Mouse (Mus musculus) gonadal fat pad, adult 2 months (tissue): ENCODE measurements at regions not wholly inside any gene's neighbourhood (a gene's known extent, or its start where the extent isn't known, plus 50 kb on each side); places are given as distances from the start of the nearest gene placed in this dataset.
A peak's percentile ranks its signal among the peaks of the same experiment; 100 is the strongest.

ENCODE experiments used
- DNase-seq: peaks from one replicate; pipeline ENCODE4 v3.0.0-alpha.2; 2012; ENCODE audit warnings: low read depth

GRCm38 (mm10) chr3:39062415-39062814, 175.7 kb downstream of the Fat4 start:
- DNase-seq: no peak

DNA sequence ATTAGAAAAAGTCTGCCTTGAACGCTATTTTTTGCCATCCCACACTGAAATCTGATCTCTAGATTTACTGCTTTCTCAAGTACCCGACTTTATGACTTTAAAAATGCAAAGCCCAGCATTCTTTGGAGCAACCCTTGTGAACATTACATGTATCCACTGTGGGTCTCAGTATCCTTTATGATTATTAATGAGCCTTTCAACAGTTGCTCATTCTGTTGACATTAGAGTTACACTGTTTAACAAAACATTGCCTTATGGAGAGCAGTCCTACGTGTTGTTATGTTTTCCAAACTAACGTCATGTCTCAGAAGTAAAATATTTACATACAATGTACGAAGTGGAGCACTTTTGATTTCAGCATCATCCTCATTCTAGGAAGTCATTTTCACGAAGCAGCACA, 178.7 kb downstream of the Fat4 start:
- DNase-seq: no peak

DNA sequence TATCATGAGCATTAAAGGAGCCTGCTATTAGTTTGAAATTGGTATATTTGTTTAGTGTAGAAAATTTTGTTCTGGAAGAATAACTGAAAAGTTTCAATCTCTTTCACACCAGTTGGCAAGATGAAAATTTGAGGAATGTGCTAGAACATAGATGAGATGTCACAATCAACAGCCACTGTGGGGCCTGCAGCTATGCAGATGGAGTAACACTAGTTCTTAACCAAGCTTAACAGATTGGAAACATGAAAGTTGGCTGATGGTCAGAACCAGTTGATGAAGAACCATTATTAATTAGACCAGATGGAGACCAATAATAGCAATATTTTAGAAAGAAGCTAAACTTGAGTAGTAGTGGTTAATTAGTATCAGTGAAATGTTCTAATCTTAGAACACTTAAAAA, 182.3 kb downstream of the Fat4 start:
- DNase-seq: no peak

DNA sequence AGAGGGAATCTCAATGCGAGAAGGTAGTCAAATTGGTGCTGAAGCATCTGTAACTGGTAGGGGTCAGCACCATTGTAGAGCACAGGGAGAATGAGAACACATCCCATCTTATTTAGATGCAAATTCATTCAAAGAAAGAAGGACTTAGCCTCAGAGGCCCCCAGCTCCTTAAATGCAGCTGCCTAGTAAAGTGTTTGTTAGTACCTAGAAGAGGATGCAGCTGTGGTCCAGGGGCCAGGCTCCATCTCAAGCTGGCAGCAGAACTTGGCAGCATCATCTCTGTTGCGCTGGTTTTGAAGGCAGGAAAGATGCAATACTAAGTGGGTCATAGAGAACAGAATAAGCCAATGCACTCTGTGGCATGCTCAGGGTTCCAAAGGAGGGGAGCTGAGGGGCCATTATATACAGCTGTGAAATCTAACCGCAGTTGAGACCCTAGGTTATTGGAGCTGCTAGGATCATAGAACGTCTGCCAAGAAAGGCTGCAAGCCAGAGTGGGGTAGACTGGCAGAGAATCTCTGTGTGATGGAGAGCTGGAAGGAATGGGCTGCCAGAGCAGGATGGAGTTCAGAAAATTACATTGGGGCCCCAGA, 196.0 kb downstream of the Fat4 start:
- no peak for DNase-seq

DNA sequence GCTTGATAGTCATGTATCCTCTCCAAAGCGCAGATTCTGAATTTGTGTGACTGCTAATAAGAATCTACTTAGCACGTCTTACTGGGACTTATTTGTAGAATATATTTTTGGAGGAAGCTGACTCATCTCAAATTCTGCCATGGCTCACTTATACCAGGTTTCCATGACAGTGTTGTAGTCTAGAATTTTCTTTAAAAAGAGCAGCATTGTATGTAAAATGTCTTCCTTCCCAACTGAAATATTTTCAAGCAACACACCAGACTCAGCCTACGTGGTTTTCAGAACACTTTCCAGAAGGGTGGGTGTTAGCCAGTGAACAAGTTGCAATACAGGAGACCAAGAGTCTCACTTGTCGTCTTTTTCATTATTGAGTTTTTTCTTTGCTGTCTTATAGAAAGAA, 202.2 kb downstream of the Fat4 start:
- no peak for DNase-seq

- DNase-seq: no peak
Measured at GRCm38 (mm10) chr3:39102324-39102723, 215.6 kb downstream of the Fat4 start.

DNA sequence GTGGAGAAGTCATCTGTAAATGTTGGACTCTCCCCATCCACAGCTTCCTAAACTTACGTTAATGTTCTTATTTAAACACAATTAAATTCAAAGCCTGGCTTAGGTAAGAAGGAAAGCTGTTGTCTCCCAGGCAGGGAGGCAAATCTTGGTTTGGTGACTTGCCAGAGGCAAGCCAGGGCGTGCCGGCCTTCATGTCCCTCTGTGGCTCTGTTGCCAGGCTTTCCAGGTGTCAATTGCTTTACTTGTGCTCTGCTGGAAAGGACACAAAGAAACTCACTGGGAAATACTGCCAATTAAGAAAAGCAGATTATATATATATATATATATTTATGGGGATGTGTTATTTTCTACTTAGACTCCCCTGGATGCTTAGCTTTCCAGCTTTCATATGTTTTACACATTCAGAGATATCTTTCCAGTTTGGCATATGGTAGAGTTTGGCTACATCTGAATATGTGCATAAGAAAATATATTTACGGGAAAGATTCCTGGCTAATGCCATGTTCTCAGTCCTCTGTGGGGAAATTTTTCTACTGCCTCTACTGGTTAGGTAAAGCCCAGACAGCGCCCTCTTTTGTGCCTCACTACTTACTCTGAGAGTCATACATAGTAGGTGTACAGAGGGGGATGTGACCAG, 223.1 kb downstream of the Fat4 start:
- peak; percentile 79 for DNase-seq

GRCm38 (mm10) chr3:39114056-39114455, 227.3 kb downstream of the Fat4 start:
- no peak for DNase-seq

DNA sequence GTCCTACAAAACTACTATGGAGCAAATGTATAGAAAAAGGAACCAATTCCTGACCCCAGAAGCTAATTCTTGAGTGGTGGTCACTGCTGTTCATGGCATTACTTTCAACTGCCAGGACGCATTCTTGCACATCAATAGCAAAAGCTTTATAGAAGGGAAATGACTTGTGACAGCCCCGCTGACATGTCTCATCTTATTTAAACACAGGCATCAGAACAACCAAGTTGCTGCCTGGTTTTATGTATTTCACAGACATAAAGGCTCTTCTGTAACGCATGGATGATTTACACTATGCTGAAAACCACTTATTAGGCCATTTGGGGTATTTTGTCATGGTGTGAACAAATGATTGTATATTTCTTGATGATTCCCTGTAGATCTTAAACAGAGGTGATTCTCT, 228.1 kb downstream of the Fat4 start:
- no peak for DNase-seq

- DNase-seq: no peak
Measured at GRCm38 (mm10) chr3:39115441-39115840, 228.7 kb downstream of the Fat4 start.

GRCm38 (mm10) chr3:39122250-39122649, 235.5 kb downstream of the Fat4 start:
- DNase-seq: no peak

GRCm38 (mm10) chr3:39130532-39130931, 243.8 kb downstream of the Fat4 start:
- no peak for DNase-seq

DNA sequence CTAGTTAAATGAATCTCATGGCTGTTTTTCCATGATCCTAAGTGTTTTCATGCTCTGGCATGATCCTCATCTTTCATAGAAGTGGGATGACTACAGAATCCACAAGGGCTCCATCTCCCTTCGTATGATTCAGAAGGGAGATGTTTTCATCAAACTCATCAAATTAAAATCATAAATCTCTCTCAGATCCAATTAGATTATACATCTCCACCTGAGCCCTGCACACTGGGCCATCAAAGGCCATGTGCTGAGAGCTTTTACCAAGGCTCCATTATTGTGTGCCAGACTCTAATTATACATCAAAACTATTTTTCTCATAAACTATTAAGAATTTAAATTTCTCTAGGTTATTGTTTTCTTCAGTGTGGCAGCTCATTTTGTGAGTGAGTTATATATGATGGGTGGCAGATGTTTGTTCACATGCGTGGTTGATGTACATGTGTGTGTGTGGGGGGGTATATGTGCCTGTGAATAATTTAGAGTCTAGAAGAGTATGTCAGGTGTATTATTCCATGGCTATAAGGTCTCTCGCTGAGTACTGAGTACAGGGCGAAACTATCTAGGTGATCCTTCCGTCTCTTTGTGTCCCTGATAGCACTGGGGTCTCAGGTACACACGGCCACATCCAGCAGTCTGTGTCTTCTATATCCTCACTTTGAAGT, 278.4 kb downstream of the Fat4 start:
- no peak for DNase-seq

DNA sequence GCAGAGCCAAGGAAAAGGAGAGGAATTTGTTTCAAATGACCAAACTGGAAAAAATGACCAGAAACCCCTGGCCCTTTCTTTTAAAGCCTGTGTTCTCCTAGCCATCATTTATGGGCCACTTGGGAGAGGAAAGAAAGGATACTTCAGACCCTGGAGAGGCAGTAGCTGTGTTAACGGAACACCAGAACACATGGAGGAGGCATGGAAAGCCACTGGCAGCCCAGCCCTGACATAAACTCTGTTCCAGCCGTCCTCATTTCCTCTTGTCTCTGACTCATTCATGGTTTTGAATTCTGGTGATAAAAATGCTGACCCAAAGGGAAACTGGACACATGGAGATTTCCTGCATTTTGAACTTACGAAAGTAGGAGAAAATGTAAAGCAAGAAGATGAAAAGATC, 295.9 kb downstream of the Fat4 start:
- DNase-seq: no peak

- DNase-seq: no peak
Measured at GRCm38 (mm10) chr3:39195102-39195501, 308.4 kb downstream of the Fat4 start.

DNA sequence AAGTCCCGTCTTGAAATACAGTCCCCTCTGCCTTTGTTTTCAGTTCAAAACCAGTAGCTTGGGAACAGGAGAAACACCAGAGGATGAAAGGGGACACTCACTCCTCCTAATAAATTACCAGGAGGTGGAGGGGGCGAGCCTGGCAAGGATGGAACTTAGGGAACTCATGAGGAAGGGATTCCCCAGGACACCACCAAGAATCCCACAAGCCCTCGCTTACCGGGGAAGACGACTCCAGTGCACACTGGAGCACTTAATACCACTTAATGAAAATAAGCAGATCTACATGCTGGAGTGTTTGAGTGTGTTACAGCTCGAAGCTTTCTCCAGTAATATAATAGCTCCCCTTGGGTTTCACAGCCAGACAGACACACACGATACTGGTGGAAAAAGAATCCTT, 315.9 kb downstream of the Fat4 start:
- DNase-seq: no peak

- no peak for DNase-seq
Measured at GRCm38 (mm10) chr3:39208651-39209050, 321.9 kb downstream of the Fat4 start.

GRCm38 (mm10) chr3:39209382-39210165, 322.8 kb downstream of the Fat4 start:
- no peak for DNase-seq

- DNase-seq: no peak
Measured at GRCm38 (mm10) chr3:39211670-39212069, 324.9 kb downstream of the Fat4 start.

GRCm38 (mm10) chr3:39220011-39220706, 333.4 kb downstream of the Fat4 start:
- DNase-seq: no peak

DNA sequence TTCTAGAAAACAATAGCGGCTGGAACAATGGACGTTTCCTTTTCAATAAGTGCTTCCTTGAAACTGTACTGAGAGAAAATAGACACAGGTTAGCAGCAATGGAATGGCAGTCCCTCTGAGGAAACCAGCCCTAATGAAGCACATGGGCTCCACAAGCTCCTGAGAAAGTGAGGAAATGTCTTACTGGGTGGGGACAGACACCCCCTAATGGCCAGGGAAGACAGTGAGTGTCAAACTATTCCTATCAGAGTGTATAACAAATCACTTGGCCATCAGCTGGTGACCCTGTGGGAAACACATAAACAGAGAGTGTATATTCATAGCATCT, 333.9 kb downstream of the Fat4 start:
- DNase-seq: no peak

DNA sequence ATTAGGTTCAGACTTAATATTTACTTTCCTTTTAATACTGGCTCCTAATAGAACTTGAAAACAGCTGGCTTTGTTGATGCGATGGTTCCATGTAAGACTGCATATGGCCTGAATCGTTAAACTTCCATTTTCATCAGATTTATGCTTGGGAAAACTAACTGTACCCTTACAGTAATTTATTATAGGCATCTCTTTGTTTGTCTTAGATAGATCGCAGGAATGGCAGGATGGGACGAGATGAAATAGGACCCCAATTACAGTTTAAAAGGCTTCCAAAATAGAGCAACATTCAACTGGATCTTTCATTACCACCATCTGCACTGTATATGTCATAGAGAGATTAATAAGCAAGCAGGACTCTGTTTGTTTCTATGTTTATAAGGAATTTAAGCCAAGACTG, 335.3 kb downstream of the Fat4 start:
- DNase-seq: no peak
